Mouse (Mus musculus): ENCODE measurements around the gene Gpr15. TPM values are rescaled to one million over a fixed set of nuclear protein-coding genes. Genes with fewer than 3 reads are reported as not detected.

Gene Gpr15
- total and polyA plus RNA-seq, 2 experiments from 2014 or later, result 0.11 TPM; not detected in 1

- Histone ChIP-seq H3K9me3 (ENCODE audit: low read length) (no peaks in the 10 kb centered on the region), H3K4me3 (ENCODE audit: low read depth, low read length) (no peak overlapping the region), H3K36me3 (ENCODE audit: insufficient read depth, low read length) (no peaks in the 10 kb centered on the region), H3K27ac (ENCODE audit: low read depth, low read length) (no peak overlapping the region), H3K9ac (replicated peaks; ENCODE audit: low read length, poor library complexity, severe bottlenecking) (no peak overlapping the region), H3K4me2 (ENCODE audit: low read depth, low read length, poor library complexity, severe bottlenecking) (no peak overlapping the region), H3K27me3 (ENCODE audit: insufficient read depth, low read length) (no peaks in the 10 kb centered on the region), H3K4me1 (ENCODE audit: insufficient read depth, low read length) (no peaks in the 10 kb centered on the region)
- 96% methylated on average over 1 of the region's 1 CpGs for WGBS
- no peak for DNase-seq (ENCODE audit: low spot score)
- no peak for ATAC-seq (ENCODE audit: low FRiP score)
- TF ChIP-seq CTCF (IDR thresholded peaks at IDR 0.05), result no peak
These were observed 21.6 kb downstream of the Gpr15 start for GRCm38 (mm10) chr16:58697261-58697660.

- no peak for TF ChIP-seq CTCF (IDR thresholded peaks at IDR 0.05)
- Histone ChIP-seq H3K4me3 (ENCODE audit: low read depth, low read length) (no peak overlapping the region), H3K9me3 (ENCODE audit: low read length) (no peaks in the 10 kb centered on the region), H3K36me3 (ENCODE audit: insufficient read depth, low read length) (no peaks in the 10 kb centered on the region), H3K27me3 (ENCODE audit: insufficient read depth, low read length) (no peaks in the 10 kb centered on the region), H3K4me2 (ENCODE audit: low read depth, low read length, poor library complexity, severe bottlenecking) (no peak overlapping the region), H3K4me1 (ENCODE audit: insufficient read depth, low read length) (no peaks in the 10 kb centered on the region), H3K9ac (replicated peaks; ENCODE audit: low read length, poor library complexity, severe bottlenecking) (no peak overlapping the region), H3K27ac (ENCODE audit: low read depth, low read length) (no peak overlapping the region)
- DNase-seq (ENCODE audit: low spot score) (no peak), ATAC-seq (ENCODE audit: low FRiP score) (no peak)
- 89% methylated on average over 3 of the region's 3 CpGs for WGBS
These were observed 22.1 kb downstream of the Gpr15 start for GRCm38 (mm10) chr16:58696796-58697195.

- H3K9ac ChIP-seq (replicated peaks; ENCODE audit: low read length, poor library complexity, severe bottlenecking), result no peak overlapping the region
- ATAC-seq (ENCODE audit: low FRiP score) (no peak), DNase-seq (ENCODE audit: low spot score) (no peak)
- 90% methylated on average over 5 of the region's 5 CpGs for WGBS
- no peaks in the 10 kb centered on the region for H3K36me3 ChIP-seq (ENCODE audit: insufficient read depth, low read length)
- H3K4me1 ChIP-seq (ENCODE audit: insufficient read depth, low read length), result no peaks in the 10 kb centered on the region
- TF ChIP-seq CTCF (IDR thresholded peaks at IDR 0.05), result no peak
- no peaks in the 10 kb centered on the region for H3K9me3 ChIP-seq (ENCODE audit: low read length)
- H3K4me2 ChIP-seq (ENCODE audit: low read depth, low read length, poor library complexity, severe bottlenecking), result no peak overlapping the region
- no peak overlapping the region for H3K4me3 ChIP-seq (ENCODE audit: low read depth, low read length)
- no peak overlapping the region for H3K27ac ChIP-seq (ENCODE audit: low read depth, low read length)
- no peaks in the 10 kb centered on the region for H3K27me3 ChIP-seq (ENCODE audit: insufficient read depth, low read length)
These were observed 24.8 kb downstream of the Gpr15 start for GRCm38 (mm10) chr16:58694091-58694490.

- H3K27me3 ChIP-seq (ENCODE audit: insufficient read depth, low read length), result no peaks in the 10 kb centered on the region
- no peak overlapping the region for H3K4me2 ChIP-seq (ENCODE audit: low read depth, low read length, poor library complexity, severe bottlenecking)
- TF ChIP-seq CTCF (IDR thresholded peaks at IDR 0.05), result no peak
- 85% methylated on average over 5 of the region's 5 CpGs for whole genome bisulfite sequencing
- DNase-seq (ENCODE audit: low spot score) (no peak), ATAC-seq (ENCODE audit: low FRiP score) (no peak)
- H3K4me3 ChIP-seq (ENCODE audit: low read depth, low read length), result no peak overlapping the region
- no peaks in the 10 kb centered on the region for H3K4me1 ChIP-seq (ENCODE audit: insufficient read depth, low read length)
- H3K9ac ChIP-seq (replicated peaks; ENCODE audit: low read length, poor library complexity, severe bottlenecking), result no peak overlapping the region
- no peaks in the 10 kb centered on the region for H3K36me3 ChIP-seq (ENCODE audit: insufficient read depth, low read length)
- H3K9me3 ChIP-seq (ENCODE audit: low read length), result no peaks in the 10 kb centered on the region
- no peak overlapping the region for H3K27ac ChIP-seq (ENCODE audit: low read depth, low read length)
These were observed 28.5 kb downstream of the Gpr15 start for GRCm38 (mm10) chr16:58690322-58690732.

- no peak overlapping the region for H3K4me3 ChIP-seq (ENCODE audit: low read depth, low read length)
- ATAC-seq (ENCODE audit: low FRiP score), result no peak
- WGBS, result 83% methylated on average over 5 of the region's 5 CpGs
These were observed 29.2 kb downstream of the Gpr15 start for GRCm38 (mm10) chr16:58689555-58690169.

GRCm38 (mm10) chr16:58688534-58688933 lies 30.3 kb downstream of the Gpr15 start:
- no peak overlapping the region for H3K9ac ChIP-seq (replicated peaks; ENCODE audit: low read length, poor library complexity, severe bottlenecking)
- no peaks in the 10 kb centered on the region for H3K36me3 ChIP-seq (ENCODE audit: insufficient read depth, low read length)
- no peaks in the 10 kb centered on the region for H3K27me3 ChIP-seq (ENCODE audit: insufficient read depth, low read length)
- DNase-seq (ENCODE audit: low spot score) (no peak), ATAC-seq (ENCODE audit: low FRiP score) (no peak)
- no peak overlapping the region for H3K27ac ChIP-seq (ENCODE audit: low read depth, low read length)
- no peak overlapping the region for H3K4me3 ChIP-seq (ENCODE audit: low read depth, low read length)
- no peak for TF ChIP-seq CTCF (IDR thresholded peaks at IDR 0.05)
- 100% methylated on average over 1 of the region's 1 CpGs for WGBS
- H3K4me1 ChIP-seq (ENCODE audit: insufficient read depth, low read length), result no peaks in the 10 kb centered on the region
- H3K9me3 ChIP-seq (ENCODE audit: low read length), result no peaks in the 10 kb centered on the region
- H3K4me2 ChIP-seq (ENCODE audit: low read depth, low read length, poor library complexity, severe bottlenecking), result no peak overlapping the region

More at GRCm38 (mm10) chr16:58689555-58690169, 29.2 kb downstream of the Gpr15 start:
- Histone ChIP-seq H3K4me2 (ENCODE audit: low read depth, low read length, poor library complexity, severe bottlenecking) (no peak overlapping the region), H3K36me3 (ENCODE audit: insufficient read depth, low read length) (no peaks in the 10 kb centered on the region), H3K4me1 (ENCODE audit: insufficient read depth, low read length) (no peaks in the 10 kb centered on the region), H3K27ac (ENCODE audit: low read depth, low read length) (no peak overlapping the region), H3K9ac (replicated peaks; ENCODE audit: low read length, poor library complexity, severe bottlenecking) (no peak overlapping the region), H3K9me3 (ENCODE audit: low read length) (no peaks in the 10 kb centered on the region), H3K27me3 (ENCODE audit: insufficient read depth, low read length) (no peaks in the 10 kb centered on the region)
- TF ChIP-seq CTCF (IDR thresholded peaks at IDR 0.05), result no peak
- DNase-seq (ENCODE audit: low spot score), result no peak

Measured in midbrain, postnatal 0 days (tissue).